Mouse (Mus musculus) C2C12 (cell line): Measurements from ENCODE around the gene Csnk2a1. TPM values are rescaled to one million over a fixed set of nuclear protein-coding genes. Genes with fewer than 3 reads are reported as not detected.
A peak's percentile ranks its signal among the peaks of the same experiment; 100 is the strongest.
"Not testable (repeated sequence)": the region's sequence is repeated elsewhere in the genome, so short reads cannot be mapped to it uniquely, and the experiment has no call there.

Experiments
- H3K27me3 ChIP-seq: one replicate; pipeline ENCODE4 v1.6.1; 2011; ENCODE audit not compliant: control insufficient read depth, insufficient read depth, insufficient read length
- H3K36me3 ChIP-seq: one replicate; pipeline ENCODE4 v1.6.1; 2011; ENCODE audit not compliant: control insufficient read depth, insufficient read depth
- H3K4me3 ChIP-seq: one replicate; pipeline ENCODE4 v1.5.1; 2011; ENCODE audit warnings: mild to moderate bottlenecking, control low read depth; ENCODE audit not compliant: poor library complexity, insufficient read depth, severe bottlenecking
- H3K79me2 ChIP-seq: one replicate; pipeline ENCODE4 v1.6.1; 2011; ENCODE audit not compliant: control insufficient read depth, insufficient read depth
- H3K79me3 ChIP-seq: one replicate; pipeline ENCODE4 v1.6.1; 2011; ENCODE audit warnings: low read depth, control low read depth
- H3ac ChIP-seq: one replicate; pipeline ENCODE3; 2011; ENCODE audit warnings: low read depth; ENCODE audit not compliant: control insufficient read depth, insufficient read length
- CEBPB ChIP-seq: IDR thresholded peaks from one replicate; pipeline ENCODE4 v1.6.1; 2011; ENCODE audit warnings: low read depth, mild to moderate bottlenecking, control low read depth, moderate library complexity
- CTCF ChIP-seq: IDR thresholded peaks from one replicate; pipeline ENCODE4 v1.5.1; 2011; ENCODE audit not compliant: control insufficient read depth, insufficient read depth, insufficient read length
- FOSL1 ChIP-seq: IDR thresholded peaks from one replicate; pipeline ENCODE4 v1.8.0; 2011; ENCODE audit warnings: mild to moderate bottlenecking, low read length; ENCODE audit not compliant: poor library complexity, insufficient read depth, severe bottlenecking
- MAX ChIP-seq: IDR thresholded peaks from one replicate; pipeline ENCODE4 v1.6.1; 2011; ENCODE audit warnings: mild to moderate bottlenecking, control low read depth
- MYOD1 ChIP-seq: IDR thresholded peaks from one replicate; pipeline ENCODE4 v1.6.1; 2011; ENCODE audit warnings: low read depth; ENCODE audit not compliant: control insufficient read depth, insufficient read length
- MYOG ChIP-seq: IDR thresholded peaks from one replicate; pipeline ENCODE4 v1.6.1; 2011; ENCODE audit not compliant: control insufficient read depth, insufficient read length; ENCODE audit errors: extremely low read depth
- USF1 ChIP-seq: IDR thresholded peaks from one replicate; pipeline ENCODE4 v1.6.1; 2011; ENCODE audit warnings: low read depth, mild to moderate bottlenecking, control low read depth, moderate library complexity
- polyA plus RNA-seq: library from polyadenylated mRNA; unstranded; fragments of >200 nt; fragmentation: generic; extraction: Trizol; gene quantifications from one replicate; pipeline ENCODE4 v1.2.1, GENCODE M21; 2012; ENCODE audit warnings: missing spikeins

Csnk2a1 gene
- polyA plus RNA-seq, 1 experiment = 37.7 TPM

DNA sequence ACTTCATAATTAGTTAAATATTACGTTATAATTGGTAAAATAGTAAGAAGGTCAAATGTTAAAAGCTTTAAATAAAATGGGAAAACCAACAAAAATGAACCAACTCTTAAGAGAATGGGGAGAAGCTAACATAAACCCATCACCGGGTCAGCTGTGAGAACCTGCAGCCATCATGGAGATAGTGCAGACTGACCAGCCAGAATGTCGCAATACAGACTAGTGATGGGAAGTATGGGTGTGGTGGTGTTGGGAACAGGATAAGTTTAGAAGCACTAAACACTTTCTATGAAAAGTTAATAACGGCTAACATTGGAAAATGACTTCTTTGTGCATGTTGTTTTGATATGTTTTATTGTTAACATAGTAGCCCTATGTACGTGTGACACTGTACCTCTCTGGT lies 60.9 kb downstream of the Csnk2a1 start:
- Histone ChIP-seq H3K27me3 (no peaks in the 10 kb centered on the region), H3ac (no peak overlapping the region), H3K79me3 (no peaks in the 10 kb centered on the region), H3K36me3 (peaks cover 48% of the 10 kb centered on the region), H3K79me2 (no peaks in the 10 kb centered on the region), H3K4me3 (no peak overlapping the region)
- no peak for TF ChIP-seq USF1
- no peak for TF ChIP-seq CTCF
- TF ChIP-seq MYOG = no peak
- no peak for TF ChIP-seq FOSL1
- peak; percentile 51 for TF ChIP-seq CEBPB

DNA sequence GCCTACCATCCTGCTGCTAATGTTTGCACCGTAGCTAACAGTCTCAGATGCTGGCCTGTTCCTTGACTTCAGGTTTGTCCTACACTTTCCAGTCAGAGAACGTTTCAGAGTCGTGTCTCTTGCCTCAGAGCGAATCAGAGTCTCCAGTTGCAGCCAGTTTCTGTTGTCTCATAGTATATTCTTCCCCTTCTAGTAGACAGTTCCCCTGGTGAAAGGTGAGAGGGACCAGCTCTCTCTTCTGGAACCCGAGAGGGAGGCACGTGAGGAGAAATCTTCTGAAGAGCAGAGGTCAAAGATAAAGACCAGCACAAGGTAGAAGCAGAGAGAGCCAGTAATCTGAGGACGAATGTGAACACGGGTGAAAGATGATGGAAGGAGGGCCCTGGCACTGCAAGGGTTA lies 61.4 kb downstream of the Csnk2a1 start:
- no peaks in the 10 kb centered on the region for H3K79me2 ChIP-seq
- no peaks in the 10 kb centered on the region for H3K79me3 ChIP-seq
- peaks cover 44% of the 10 kb centered on the region for H3K36me3 ChIP-seq
- H3K27me3 ChIP-seq = no peaks in the 10 kb centered on the region
- H3K4me3 ChIP-seq = no peak overlapping the region
- no peak for TF ChIP-seq MYOD1
- no peak for TF ChIP-seq MAX
- no peak for TF ChIP-seq FOSL1
- TF ChIP-seq CTCF = no peak
- no peak for TF ChIP-seq CEBPB
- TF ChIP-seq USF1 = no peak
- TF ChIP-seq MYOG = no peak
- H3ac ChIP-seq = no peak overlapping the region

DNA sequence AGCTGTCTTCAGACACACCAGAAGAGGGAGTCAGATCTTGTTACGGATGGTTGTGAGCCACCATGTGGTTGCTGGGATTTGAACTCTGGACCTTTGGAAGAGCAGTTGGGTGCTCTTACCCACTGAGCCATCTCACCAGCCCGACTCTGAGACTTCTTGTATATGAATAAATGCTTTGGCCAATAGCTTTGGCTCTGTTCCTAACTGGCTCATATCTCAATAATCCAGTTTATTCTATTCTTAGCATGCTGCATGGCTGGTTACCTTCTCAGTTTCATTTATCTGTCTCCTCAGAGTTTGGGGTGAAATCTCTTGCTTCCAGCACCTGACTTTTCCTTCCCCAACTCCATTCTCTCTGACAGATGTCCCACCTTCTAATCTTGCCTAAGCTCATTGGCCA lies 63.0 kb downstream of the Csnk2a1 start:
- not testable (repeated sequence) for H3K79me3 ChIP-seq, H3K27me3 ChIP-seq, H3K4me3 ChIP-seq, H3K79me2 ChIP-seq, H3ac ChIP-seq
- peaks cover 28% of the 10 kb centered on the region for H3K36me3 ChIP-seq

DNA sequence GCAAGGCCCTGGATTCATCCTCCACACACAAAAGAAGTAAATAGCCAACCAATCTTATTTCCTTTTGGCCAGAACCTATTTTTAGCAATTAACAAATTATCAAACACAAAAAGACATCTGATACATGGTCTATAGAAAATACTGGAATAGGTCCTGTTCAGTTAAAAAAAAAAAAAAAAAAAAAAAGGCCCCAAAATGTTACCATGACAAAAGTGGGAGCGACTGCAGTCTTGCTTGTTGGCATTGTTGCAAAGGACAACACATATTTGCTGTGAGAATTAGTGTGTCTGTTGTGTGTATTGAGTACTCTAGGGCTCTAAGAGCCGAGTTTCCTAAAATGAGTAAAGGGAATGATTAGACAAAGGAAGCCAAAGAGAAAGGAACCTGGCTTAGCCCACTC lies 65.8 kb downstream of the Csnk2a1 start:
- H3K79me3 ChIP-seq = peaks cover 32% of the 10 kb centered on the region
- no peak overlapping the region for H3ac ChIP-seq
- H3K4me3 ChIP-seq = no peak overlapping the region
- no peaks in the 10 kb centered on the region for H3K27me3 ChIP-seq
- peaks cover 6% of the 10 kb centered on the region for H3K36me3 ChIP-seq
- peaks cover 37% of the 10 kb centered on the region for H3K79me2 ChIP-seq
- TF ChIP-seq FOSL1 (no peak), MAX (no peak)

DNA sequence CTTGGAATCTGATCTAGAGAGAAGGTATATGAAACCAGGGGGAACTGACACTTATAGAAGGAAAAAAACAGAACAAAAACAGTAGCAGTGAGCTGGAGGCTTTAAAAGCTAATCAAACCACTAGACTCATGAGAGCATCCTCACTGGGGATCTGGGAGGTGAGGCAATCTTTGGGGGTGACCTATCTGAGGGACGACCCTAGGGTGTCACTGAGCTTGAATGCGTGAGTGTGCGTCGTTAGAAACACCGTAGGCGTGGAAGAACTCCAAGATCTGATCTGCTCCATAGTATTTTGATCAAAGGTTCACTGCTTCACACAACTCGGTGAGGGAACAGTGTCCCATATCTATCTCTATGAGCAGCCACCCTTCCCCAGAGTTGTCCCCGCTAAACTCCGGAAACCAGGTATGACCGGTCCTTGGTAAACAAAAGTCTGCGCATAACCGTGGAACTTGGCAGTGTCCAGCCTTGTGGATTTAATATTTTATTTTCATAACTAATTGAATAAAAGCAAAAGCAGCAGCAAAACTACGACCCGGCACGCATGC lies 66.6 kb downstream of the Csnk2a1 start:
- Histone ChIP-seq H3K79me3 (peaks cover 38% of the 10 kb centered on the region), H3K4me3 (peak overlapping the region; percentile 69), H3K79me2 (peaks cover 45% of the 10 kb centered on the region), H3ac (peak overlapping the region; percentile 57), H3K27me3 (no peaks in the 10 kb centered on the region), H3K36me3 (peaks cover 2% of the 10 kb centered on the region)
- TF ChIP-seq MYOG = no peak
- no peak for TF ChIP-seq USF1

DNA sequence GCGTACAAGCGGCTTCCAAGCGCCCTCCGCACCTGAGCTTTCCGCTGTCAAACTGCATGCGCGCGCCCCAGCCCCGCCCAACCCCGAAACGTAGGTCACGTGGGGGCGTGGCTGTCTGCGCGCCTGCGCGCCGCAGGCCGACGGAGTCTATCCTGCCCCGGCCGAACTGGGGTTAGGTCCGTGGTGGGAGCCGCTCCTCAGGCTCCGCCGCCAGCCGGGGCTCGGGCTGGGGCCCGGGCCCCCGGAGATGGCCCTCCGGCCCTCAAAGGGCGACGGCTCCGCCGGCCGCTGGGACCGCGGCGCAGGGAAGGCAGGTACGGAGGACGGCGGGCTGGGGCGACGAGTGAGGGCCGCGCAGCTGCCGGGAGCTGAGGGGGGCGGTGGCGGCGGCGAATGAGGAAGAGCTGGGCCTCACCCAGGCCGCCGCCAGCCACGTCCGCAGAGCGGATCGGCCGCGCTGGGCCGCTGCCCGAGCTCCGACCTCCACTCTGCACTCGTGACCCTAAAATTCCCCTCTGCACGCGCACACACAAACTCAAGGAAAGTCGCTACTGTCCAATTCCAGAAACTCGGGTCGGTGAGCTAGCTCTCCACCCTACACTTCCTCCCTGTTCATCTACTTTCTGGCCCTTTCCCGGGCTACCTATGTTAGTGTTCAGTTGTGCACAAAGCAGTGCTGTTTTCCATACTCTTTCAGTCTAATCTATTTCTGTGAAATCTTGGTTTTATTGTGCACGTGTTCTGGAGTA lies 67.3 kb downstream of the Csnk2a1 start, which contains the start of gene Tbc1d20:
Gene Tbc1d20 (plus strand): TSS at position 102 of the 749 bp plus-strand sequence.
- peaks cover 43% of the 10 kb centered on the region for H3K79me3 ChIP-seq
- no peaks in the 10 kb centered on the region for H3K36me3 ChIP-seq
- no peaks in the 10 kb centered on the region for H3K27me3 ChIP-seq
- H3K4me3 ChIP-seq = peak within 1 kb of the TSS; percentile 69
- TF ChIP-seq FOSL1 = no peak
- peak; percentile 88 for TF ChIP-seq USF1
- no peak for TF ChIP-seq MYOG
- TF ChIP-seq CTCF = no peak
- peak; percentile 77 for TF ChIP-seq MAX
- TF ChIP-seq CEBPB = no peak
- no peak for TF ChIP-seq MYOD1
- peak within 1 kb of the TSS; percentile 93 for H3ac ChIP-seq
- H3K79me2 ChIP-seq = peaks cover 51% of the 10 kb centered on the region
